Mouse (Mus musculus) heart, postnatal 10 days (tissue): ENCODE data around the gene Rpl15. TPM values are rescaled to one million over a fixed set of nuclear protein-coding genes. Genes with fewer than 3 reads are reported as not detected.

Experiments
- total RNA-seq, 2 experiments: library from RNA; stranded (reverse); gene quantifications; 2 replicates each; pipeline ENCODE4 v1.2.3; 2021

The Rpl15 gene
- total RNA-seq, 2 experiments from 2014 or later = 793 to 803 TPM

Other genes starting within 250 kb of the Rpl15 start
- 10 to 100 TPM; 47.2 to 48.0 TPM for gene Nr1d2, start 32.3 kb downstream of the Rpl15 start, total RNA-seq
- gene Nkiras1, start 255 bp downstream of the Rpl15 start, total RNA-seq = 10 to 100 TPM; 28.2 to 29.6 TPM
- gene Ube2e1, start 60.5 kb upstream of the Rpl15 start, total RNA-seq = 10 to 100 TPM; 36.6 to 42.3 TPM